Mouse (Mus musculus): ENCODE measurements at regions not wholly inside any gene's neighbourhood (a gene's known extent, or its start where the extent isn't known, plus 50 kb on each side); places are given as distances from the start of the nearest gene placed in this dataset.

DNA sequence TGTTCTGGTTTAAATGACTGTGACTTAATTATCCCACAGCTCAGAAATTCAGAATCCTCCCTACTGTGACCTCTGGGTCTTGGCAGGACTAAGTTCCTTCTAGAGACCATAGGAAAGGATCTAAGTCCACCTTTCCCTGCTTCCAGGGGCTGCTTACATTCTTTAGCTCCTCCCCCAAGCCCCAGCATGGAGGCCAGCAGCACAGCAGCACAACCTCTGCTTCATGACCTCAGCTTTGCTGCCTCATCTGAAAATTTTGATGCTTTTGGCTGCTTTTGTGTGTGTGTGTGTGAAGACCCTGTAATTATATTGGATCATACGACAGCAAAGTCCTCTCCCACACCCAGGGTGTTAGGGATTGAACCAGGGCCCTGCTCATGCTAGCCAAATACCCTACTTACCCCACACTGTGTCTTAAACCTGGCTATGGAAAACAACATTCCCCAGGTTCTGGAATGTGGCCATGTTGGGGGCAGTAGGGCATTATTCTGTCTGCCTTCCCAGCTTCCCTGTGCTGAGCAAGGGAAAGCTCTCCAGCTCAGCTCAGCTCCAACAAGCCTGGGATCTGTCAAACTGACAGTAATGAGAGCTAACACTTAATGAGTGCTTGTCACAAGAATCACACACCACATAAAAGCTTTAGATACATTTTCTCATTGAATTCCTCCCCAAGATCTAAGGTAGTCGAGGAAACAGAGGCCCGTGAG, 359.9 kb downstream of the Fut8 start:
- TF ChIP-seq HCFC1 (IDR thresholded peaks at IDR 0.05; ENCODE audit: borderline replicate concordance, insufficient read depth, low read length) (no peak), ZNF384 (IDR thresholded peaks at IDR 0.05; ENCODE audit: low read depth, low read length) (no peak), MAFK (IDR thresholded peaks at IDR 0.05; ENCODE audit: insufficient read depth, low read depth, low read length) (no peak), CHD2 (IDR thresholded peaks at IDR 0.05; ENCODE audit: low read depth, low read length) (no peak), ZC3H11A (IDR thresholded peaks at IDR 0.05; ENCODE audit: borderline replicate concordance, low read depth, low read length) (no peak)
- H3K4me1 ChIP-seq (ENCODE audit: control insufficient read depth in 2 of 2, insufficient read depth in 2 of 2, low read length in 2 of 2, poor library complexity in 1 of 2): no peaks in the 10 kb centered on the region
- in situ Hi-C loops (cut with MboI; ENCODE audit: low sequenced_read_pairs in 2 of 2, unreplicated experiment in 2 of 2): no loop called here
- no peaks in the 10 kb centered on the region for H3K36me3 ChIP-seq (ENCODE audit: control insufficient read depth, insufficient read depth, low read length, poor library complexity, severe bottlenecking)
- H3K9ac ChIP-seq (ENCODE audit: insufficient read depth, low read depth, low read length, poor library complexity, severe bottlenecking): no peak overlapping the region
- H3K27ac ChIP-seq (ENCODE audit: insufficient read depth, low read depth, low read length, poor library complexity, severe bottlenecking): no peak overlapping the region
- H3K4me3 ChIP-seq (ENCODE audit: insufficient read depth in 1 of 2, low read depth in 1 of 2, low read length in 2 of 2, poor library complexity in 1 of 2, severe bottlenecking in 1 of 2): no peak overlapping the region
- no peaks in the 10 kb centered on the region for H3K9me3 ChIP-seq (ENCODE audit: control insufficient read depth, insufficient read depth, low read depth, low read length)
- no peak for DNase-seq (ENCODE audit: low read depth, low spot score)

GRCm38 (mm10) chr12:77598334-77598715, 360.4 kb downstream of the Fut8 start:
- no peak overlapping the region for H3K27ac ChIP-seq (ENCODE audit: insufficient read depth, low read depth, low read length, poor library complexity, severe bottlenecking)
- H3K9ac ChIP-seq (ENCODE audit: insufficient read depth, low read depth, low read length, poor library complexity, severe bottlenecking): no peak overlapping the region
- in situ Hi-C loops (cut with MboI; ENCODE audit: low sequenced_read_pairs in 2 of 2, unreplicated experiment in 2 of 2): no loop called here
- no peaks in the 10 kb centered on the region for H3K9me3 ChIP-seq (ENCODE audit: control insufficient read depth, insufficient read depth, low read depth, low read length)
- no peak for TF ChIP-seq ZNF384 (IDR thresholded peaks at IDR 0.05; ENCODE audit: low read depth, low read length)
- TF ChIP-seq HCFC1 (IDR thresholded peaks at IDR 0.05; ENCODE audit: borderline replicate concordance, insufficient read depth, low read length): no peak
- no peak for TF ChIP-seq ZC3H11A (IDR thresholded peaks at IDR 0.05; ENCODE audit: borderline replicate concordance, low read depth, low read length)
- no peak for TF ChIP-seq MAFK (IDR thresholded peaks at IDR 0.05; ENCODE audit: insufficient read depth, low read depth, low read length)
- TF ChIP-seq CHD2 (IDR thresholded peaks at IDR 0.05; ENCODE audit: low read depth, low read length): no peak
- DNase-seq (ENCODE audit: low read depth, low spot score): no peak
- no peak overlapping the region for H3K4me3 ChIP-seq (ENCODE audit: insufficient read depth in 1 of 2, low read depth in 1 of 2, low read length in 2 of 2, poor library complexity in 1 of 2, severe bottlenecking in 1 of 2)
- no peaks in the 10 kb centered on the region for H3K36me3 ChIP-seq (ENCODE audit: control insufficient read depth, insufficient read depth, low read length, poor library complexity, severe bottlenecking)
- H3K4me1 ChIP-seq (ENCODE audit: control insufficient read depth in 2 of 2, insufficient read depth in 2 of 2, low read length in 2 of 2, poor library complexity in 1 of 2): no peaks in the 10 kb centered on the region

GRCm38 (mm10) chr12:77599391-77599790, 361.5 kb downstream of the Fut8 start:
- no peak overlapping the region for H3K9ac ChIP-seq (ENCODE audit: insufficient read depth, low read depth, low read length, poor library complexity, severe bottlenecking)
- no peak overlapping the region for H3K4me3 ChIP-seq (ENCODE audit: insufficient read depth in 1 of 2, low read depth in 1 of 2, low read length in 2 of 2, poor library complexity in 1 of 2, severe bottlenecking in 1 of 2)
- H3K4me1 ChIP-seq (ENCODE audit: control insufficient read depth in 2 of 2, insufficient read depth in 2 of 2, low read length in 2 of 2, poor library complexity in 1 of 2): no peaks in the 10 kb centered on the region
- no peak for DNase-seq (ENCODE audit: low read depth, low spot score)
- in situ Hi-C loops (cut with MboI; ENCODE audit: low sequenced_read_pairs in 2 of 2, unreplicated experiment in 2 of 2): no loop called here
- H3K9me3 ChIP-seq (ENCODE audit: control insufficient read depth, insufficient read depth, low read depth, low read length): no peaks in the 10 kb centered on the region
- H3K36me3 ChIP-seq (ENCODE audit: control insufficient read depth, insufficient read depth, low read length, poor library complexity, severe bottlenecking): no peaks in the 10 kb centered on the region
- no peak for TF ChIP-seq HCFC1 (IDR thresholded peaks at IDR 0.05; ENCODE audit: borderline replicate concordance, insufficient read depth, low read length)
- no peak for TF ChIP-seq ZNF384 (IDR thresholded peaks at IDR 0.05; ENCODE audit: low read depth, low read length)
- TF ChIP-seq MAFK (IDR thresholded peaks at IDR 0.05; ENCODE audit: insufficient read depth, low read depth, low read length): no peak
- TF ChIP-seq CHD2 (IDR thresholded peaks at IDR 0.05; ENCODE audit: low read depth, low read length): no peak
- no peak for TF ChIP-seq ZC3H11A (IDR thresholded peaks at IDR 0.05; ENCODE audit: borderline replicate concordance, low read depth, low read length)
- H3K27ac ChIP-seq (ENCODE audit: insufficient read depth, low read depth, low read length, poor library complexity, severe bottlenecking): no peak overlapping the region

- Histone ChIP-seq H3K4me3 (ENCODE audit: insufficient read depth in 1 of 2, low read depth in 1 of 2, low read length in 2 of 2, poor library complexity in 1 of 2, severe bottlenecking in 1 of 2) (no peak overlapping the region), H3K36me3 (ENCODE audit: control insufficient read depth, insufficient read depth, low read length, poor library complexity, severe bottlenecking) (no peaks in the 10 kb centered on the region), H3K27ac (ENCODE audit: insufficient read depth, low read depth, low read length, poor library complexity, severe bottlenecking) (no peak overlapping the region), H3K4me1 (ENCODE audit: control insufficient read depth in 2 of 2, insufficient read depth in 2 of 2, low read length in 2 of 2, poor library complexity in 1 of 2) (no peaks in the 10 kb centered on the region), H3K9me3 (ENCODE audit: control insufficient read depth, insufficient read depth, low read depth, low read length) (no peaks in the 10 kb centered on the region), H3K9ac (ENCODE audit: insufficient read depth, low read depth, low read length, poor library complexity, severe bottlenecking) (no peak overlapping the region)
- TF ChIP-seq ZC3H11A (IDR thresholded peaks at IDR 0.05; ENCODE audit: borderline replicate concordance, low read depth, low read length): no peak
- no peak for TF ChIP-seq HCFC1 (IDR thresholded peaks at IDR 0.05; ENCODE audit: borderline replicate concordance, insufficient read depth, low read length)
- TF ChIP-seq ZNF384 (IDR thresholded peaks at IDR 0.05; ENCODE audit: low read depth, low read length): no peak
- TF ChIP-seq MAFK (IDR thresholded peaks at IDR 0.05; ENCODE audit: insufficient read depth, low read depth, low read length): no peak
- no peak for TF ChIP-seq CHD2 (IDR thresholded peaks at IDR 0.05; ENCODE audit: low read depth, low read length)
- in situ Hi-C loops (cut with MboI; ENCODE audit: low sequenced_read_pairs in 2 of 2, unreplicated experiment in 2 of 2): no loop called here
- DNase-seq (ENCODE audit: low read depth, low spot score): no peak
Observed at GRCm38 (mm10) chr12:77603832-77604501, 366.0 kb downstream of the Fut8 start.
